Mouse (Mus musculus): Measurements from ENCODE around the gene Map2k5. TPM values are rescaled to one million over a fixed set of nuclear protein-coding genes. Genes with fewer than 3 reads are reported as not detected.

Gene Map2k5
- polyA plus RNA-seq, 1 experiment from 2014 or later, result 37.2 TPM

DNA sequence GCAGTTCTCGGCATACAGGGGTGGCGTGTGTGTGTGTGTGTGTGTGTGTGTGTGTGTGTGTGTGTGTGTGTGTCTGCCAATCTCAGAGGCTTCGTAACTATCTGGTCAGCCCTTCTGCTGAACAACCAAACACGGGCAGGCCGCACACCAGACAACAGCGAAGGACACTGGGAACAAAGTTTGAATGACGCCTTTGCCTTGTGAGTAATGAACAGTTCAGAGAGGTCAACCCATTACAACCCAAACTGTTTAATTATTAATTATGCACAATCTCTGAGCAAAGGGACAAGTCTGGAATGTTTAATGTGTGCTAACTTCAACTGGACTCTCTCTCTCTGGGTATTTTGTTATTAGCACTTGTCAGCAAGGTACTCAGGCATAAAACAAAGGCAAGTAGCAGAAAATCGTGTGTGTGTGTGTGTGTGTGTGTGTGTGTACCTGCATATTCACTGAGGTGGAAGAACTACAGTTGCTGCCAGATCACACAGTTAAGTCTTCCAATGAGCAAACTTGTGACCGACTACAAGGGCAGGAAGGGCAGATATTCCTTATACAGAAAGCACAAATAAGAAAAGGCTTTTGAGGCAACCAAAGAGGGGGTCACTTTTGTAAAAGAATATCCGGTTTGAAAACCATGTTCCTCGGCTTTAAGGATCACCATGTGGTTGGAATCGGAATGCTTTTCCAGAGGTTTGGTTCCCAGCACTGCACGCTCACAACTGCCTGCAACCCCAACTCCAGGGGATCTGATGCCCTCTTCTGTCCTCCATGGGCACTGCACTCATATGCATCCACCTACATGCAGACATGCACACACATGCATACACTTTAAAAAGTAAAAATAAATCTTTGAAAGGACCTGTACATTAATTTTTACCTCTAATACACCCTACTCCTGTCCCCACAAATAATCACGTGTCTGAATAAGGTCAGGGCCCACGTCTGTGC is 176.1 kb downstream of the Map2k5 start:
- Histone ChIP-seq H3K9me3 (0 out of 2 replicates have a peak, but pooled peaks cover 3% of the 10 kb centered on the region), H3K4me1 (peaks cover 19% of the 10 kb centered on the region), H3K4me3 (no peak overlapping the region), H3K36me3 (peaks cover 32% of the 10 kb centered on the region), H3K27ac (no peak overlapping the region), H3K9ac (no peak overlapping the region), H3K27me3 (no peaks in the 10 kb centered on the region), H3K4me2 (replicated peaks) (no peak overlapping the region)
- 94% methylated on average over 15 of the region's 15 CpGs for WGBS
- ATAC-seq (ENCODE audit: low FRiP score, low read depth), result no peak

DNA sequence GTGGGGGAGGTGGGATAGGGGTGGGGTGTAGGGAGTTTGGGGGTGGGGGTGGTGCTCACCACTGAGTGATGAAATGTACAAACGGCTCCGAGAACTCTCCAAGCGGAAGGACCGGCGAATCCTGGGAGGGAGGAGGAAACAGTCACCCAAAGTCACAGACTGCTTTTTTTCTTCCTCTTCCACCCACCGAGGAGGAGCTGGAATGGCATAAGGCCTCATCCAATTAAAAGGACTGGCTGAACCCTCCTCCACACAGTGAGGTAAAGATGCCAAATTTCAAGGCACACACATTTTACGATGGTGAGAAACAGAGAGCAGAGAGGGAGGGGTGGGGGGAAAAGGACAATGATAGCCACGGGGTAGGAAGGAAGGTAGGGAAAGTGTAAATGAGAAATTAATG is 180.4 kb downstream of the Map2k5 start:
- Histone ChIP-seq H3K4me3 (no peak overlapping the region), H3K9me3 (0 out of 2 replicates have a peak, but pooled peaks cover 3% of the 10 kb centered on the region), H3K4me1 (peaks cover 55% of the 10 kb centered on the region), H3K9ac (peak overlapping the region; percentile 2; the same call in 1 of the 2 replicates), H3K36me3 (peaks cover 22% of the 10 kb centered on the region), H3K4me2 (replicated peaks) (peak overlapping the region; percentile 29), H3K27me3 (no peaks in the 10 kb centered on the region), H3K27ac (no peak overlapping the region)
- 8% methylated on average over 8 of the region's 8 CpGs for WGBS
- ATAC-seq (ENCODE audit: low FRiP score, low read depth), result no peak

DNA sequence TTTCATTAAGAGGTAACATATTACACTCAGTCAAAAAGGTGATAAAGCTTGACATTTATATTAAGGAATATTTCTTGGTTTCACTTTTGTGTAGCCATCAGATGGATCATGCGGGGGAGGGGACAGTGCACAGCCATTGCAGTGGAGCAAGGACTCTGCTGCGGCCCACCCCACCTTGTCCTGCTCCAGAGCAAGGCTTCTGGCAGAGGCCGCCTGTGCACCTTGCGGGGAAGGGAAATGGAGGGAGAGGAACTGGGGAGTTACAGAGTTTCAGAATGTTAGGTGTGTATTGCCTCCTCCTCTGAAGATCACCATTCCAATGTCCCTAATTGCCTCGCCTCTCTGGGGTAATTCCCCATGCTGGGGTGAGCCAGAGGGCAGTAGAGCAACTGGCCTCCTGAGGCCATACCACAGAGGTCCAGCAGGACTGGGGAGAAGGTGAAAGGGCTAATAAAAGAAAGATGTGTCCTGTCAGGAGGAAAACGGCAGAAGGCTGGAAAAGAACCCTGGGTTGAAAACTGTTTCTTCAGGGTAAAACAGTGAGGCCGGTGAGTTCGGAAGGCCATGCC is 181.5 kb downstream of the Map2k5 start:
- peaks cover 11% of the 10 kb centered on the region for H3K36me3 ChIP-seq
- no peak overlapping the region for H3K4me3 ChIP-seq
- no peak overlapping the region for H3K27ac ChIP-seq
- peaks cover 55% of the 10 kb centered on the region for H3K4me1 ChIP-seq
- no peak for ATAC-seq (ENCODE audit: low FRiP score, low read depth)
- H3K9me3 ChIP-seq, result no peaks in the 10 kb centered on the region
- H3K27me3 ChIP-seq, result no peaks in the 10 kb centered on the region
- 26% methylated on average over 8 of the region's 8 CpGs for WGBS
- H3K4me2 ChIP-seq (replicated peaks), result no peak overlapping the region
- no peak overlapping the region for H3K9ac ChIP-seq

DNA sequence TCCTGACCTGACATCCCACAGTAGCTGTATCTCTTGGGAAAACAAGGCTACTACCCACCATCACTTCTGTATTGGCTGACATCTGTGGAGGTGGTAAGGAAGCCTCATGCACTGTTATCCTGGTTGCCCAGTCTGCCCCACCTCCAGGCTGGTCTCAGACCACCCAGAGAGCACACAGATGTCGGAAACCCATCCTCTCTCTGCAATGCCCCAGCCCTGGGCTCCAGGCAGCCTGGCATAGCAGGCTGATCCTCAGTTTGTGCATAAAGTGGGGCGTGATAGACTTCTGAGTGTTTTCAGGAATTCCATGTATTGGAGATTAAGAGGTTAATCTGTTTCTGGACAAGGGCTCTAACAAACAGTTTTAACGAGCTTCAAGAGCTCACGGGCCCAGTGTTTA is 182.2 kb downstream of the Map2k5 start:
- Histone ChIP-seq H3K9me3 (no peaks in the 10 kb centered on the region), H3K27me3 (no peaks in the 10 kb centered on the region), H3K36me3 (peaks cover 13% of the 10 kb centered on the region), H3K9ac (no peak overlapping the region), H3K4me3 (no peak overlapping the region), H3K4me1 (peaks cover 55% of the 10 kb centered on the region), H3K27ac (no peak overlapping the region), H3K4me2 (replicated peaks) (no peak overlapping the region)
- no peak for ATAC-seq (ENCODE audit: low FRiP score, low read depth)
- WGBS, result 24% methylated on average over 4 of the region's 4 CpGs

DNA sequence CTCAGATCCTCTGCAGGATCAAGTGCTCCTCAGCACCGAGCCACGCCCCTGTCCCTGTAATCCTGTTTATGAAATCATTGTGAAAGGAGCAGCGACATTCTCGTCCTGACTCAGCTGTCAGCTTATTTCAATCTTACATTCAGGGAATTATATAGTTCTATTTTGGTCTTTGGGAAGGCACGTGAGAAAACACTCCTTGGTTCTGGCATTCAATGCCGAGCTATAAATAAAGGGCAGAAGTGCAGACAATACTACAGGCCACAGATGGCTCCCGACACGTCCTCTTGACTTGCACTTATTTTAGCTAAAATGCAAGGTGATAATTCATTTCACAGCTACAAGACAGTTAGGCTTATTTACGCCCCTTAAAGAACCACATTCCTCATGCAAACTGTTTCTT is 182.9 kb downstream of the Map2k5 start:
- ATAC-seq (ENCODE audit: low FRiP score, low read depth), result 0 out of 2 replicates have a peak, but pooled peaks have one; percentile 24
- Histone ChIP-seq H3K4me1 (peaks cover 55% of the 10 kb centered on the region), H3K9ac (no peak overlapping the region), H3K9me3 (no peaks in the 10 kb centered on the region), H3K4me2 (replicated peaks) (no peak overlapping the region), H3K4me3 (no peak overlapping the region), H3K36me3 (peaks cover 19% of the 10 kb centered on the region), H3K27me3 (no peaks in the 10 kb centered on the region), H3K27ac (no peak overlapping the region)
- WGBS, result 44% methylated on average over 9 of the region's 9 CpGs

DNA sequence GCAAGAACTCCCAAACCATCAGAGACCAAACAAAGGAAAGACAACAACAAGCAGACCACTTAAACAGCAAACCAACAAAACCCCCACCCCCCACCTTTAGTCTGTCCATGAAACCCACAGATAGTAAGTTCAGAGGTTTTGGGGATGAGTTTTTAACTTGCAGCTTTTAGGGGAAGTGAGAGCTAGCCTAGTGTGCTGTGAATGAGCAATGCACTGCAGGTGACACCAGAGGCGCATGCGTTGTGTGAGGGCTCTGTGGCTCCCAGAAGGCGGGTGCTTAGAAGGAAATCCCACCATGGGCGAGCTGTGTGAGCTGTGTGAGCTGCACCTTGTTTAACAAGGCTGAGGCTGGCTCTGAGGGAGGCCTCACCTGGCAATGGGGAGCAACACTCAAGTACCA is 184.9 kb downstream of the Map2k5 start:
- 65% methylated on average over 4 of the region's 4 CpGs for WGBS
- H3K27ac ChIP-seq, result no peak overlapping the region
- ATAC-seq (ENCODE audit: low FRiP score, low read depth), result no peak
- no peaks in the 10 kb centered on the region for H3K9me3 ChIP-seq
- H3K27me3 ChIP-seq, result no peaks in the 10 kb centered on the region
- H3K9ac ChIP-seq, result no peak overlapping the region
- no peak overlapping the region for H3K4me2 ChIP-seq (replicated peaks)
- H3K36me3 ChIP-seq, result peaks cover 27% of the 10 kb centered on the region
- peaks cover 54% of the 10 kb centered on the region for H3K4me1 ChIP-seq
- H3K4me3 ChIP-seq, result no peak overlapping the region

DNA sequence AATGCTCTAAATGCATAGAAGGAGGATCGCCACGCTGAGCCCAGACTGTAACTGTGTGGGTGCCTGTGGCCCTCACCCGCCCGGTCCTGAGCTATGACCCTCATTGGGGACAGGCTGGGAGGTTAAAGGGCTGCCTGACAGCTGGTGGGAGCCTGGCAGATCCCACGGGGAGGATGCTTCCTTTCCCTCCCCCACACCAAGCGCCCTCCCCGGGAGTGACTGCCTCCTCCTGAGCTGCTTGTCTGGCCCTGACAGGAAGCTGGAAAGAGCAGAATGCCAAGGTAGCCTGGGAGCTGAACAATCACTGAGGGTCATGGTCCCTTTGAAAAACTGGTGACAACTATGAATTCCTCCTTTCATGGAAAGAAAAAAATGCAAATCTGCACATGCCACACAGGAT is 190.4 kb downstream of the Map2k5 start:
- H3K4me1 ChIP-seq, result peaks cover 33% of the 10 kb centered on the region
- H3K4me3 ChIP-seq, result no peak overlapping the region
- H3K36me3 ChIP-seq, result peaks cover 29% of the 10 kb centered on the region
- 0 out of 2 replicates have a peak overlapping the region, but pooled peaks have one; percentile 2 for H3K9ac ChIP-seq
- no peaks in the 10 kb centered on the region for H3K9me3 ChIP-seq
- H3K27ac ChIP-seq, result no peak overlapping the region
- no peak for ATAC-seq (ENCODE audit: low FRiP score, low read depth)
- H3K27me3 ChIP-seq, result peaks cover 6% of the 10 kb centered on the region; the same call in 1 of the 2 replicates
- WGBS, result 27% methylated on average over 7 of the region's 7 CpGs
- no peak overlapping the region for H3K4me2 ChIP-seq (replicated peaks)

DNA sequence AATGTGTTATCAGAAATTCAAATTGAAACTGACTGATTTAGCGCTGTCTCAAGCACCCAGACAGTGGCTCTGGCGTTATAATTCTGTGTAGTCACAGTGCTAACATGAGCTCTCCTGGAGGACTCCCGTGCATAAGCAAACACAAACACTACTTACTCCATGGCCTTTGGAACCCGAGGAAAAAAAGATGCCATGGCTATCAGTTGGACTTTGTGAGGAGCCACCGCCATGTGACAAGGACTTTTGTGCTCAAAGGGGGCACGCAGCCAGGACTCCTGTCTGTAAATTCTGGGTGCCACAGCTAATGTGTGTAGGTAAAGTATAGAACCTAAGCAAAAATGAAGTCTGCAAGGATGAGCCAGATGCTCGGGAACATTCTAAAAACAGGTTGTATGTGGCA is 192.5 kb downstream of the Map2k5 start:
- Histone ChIP-seq H3K27ac (no peak overlapping the region), H3K4me3 (no peak overlapping the region), H3K9me3 (no peaks in the 10 kb centered on the region), H3K4me1 (peaks cover 46% of the 10 kb centered on the region), H3K27me3 (peaks cover 6% of the 10 kb centered on the region; the same call in 1 of the 2 replicates), H3K9ac (no peak overlapping the region), H3K4me2 (replicated peaks) (no peak overlapping the region), H3K36me3 (peaks cover 23% of the 10 kb centered on the region)
- WGBS, result 88% methylated on average over 7 of the region's 7 CpGs
- no peak for ATAC-seq (ENCODE audit: low FRiP score, low read depth)

DNA sequence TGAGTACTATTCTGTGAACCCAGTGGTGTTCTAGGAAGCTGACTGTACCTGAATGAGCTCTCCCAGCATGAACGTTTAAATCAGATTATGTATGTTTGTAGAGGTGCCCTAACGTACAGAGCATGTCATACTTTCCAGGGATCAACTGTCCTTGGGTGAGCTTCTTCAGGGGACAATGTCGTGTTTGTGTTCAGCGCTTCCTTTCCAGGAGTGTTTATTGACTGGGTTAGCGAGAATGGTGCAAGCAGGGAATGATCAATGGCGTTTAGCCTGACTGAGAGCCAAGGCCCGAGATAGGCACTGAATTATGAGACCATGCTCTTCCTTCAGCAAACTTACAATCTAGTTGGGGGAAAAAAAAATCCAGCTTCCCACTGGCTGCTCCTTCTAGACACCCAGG is 193.8 kb downstream of the Map2k5 start:
- Histone ChIP-seq H3K4me3 (no peak overlapping the region), H3K36me3 (peaks cover 21% of the 10 kb centered on the region), H3K27ac (no peak overlapping the region), H3K9me3 (no peaks in the 10 kb centered on the region), H3K4me2 (replicated peaks) (no peak overlapping the region), H3K9ac (no peak overlapping the region), H3K4me1 (peaks cover 46% of the 10 kb centered on the region), H3K27me3 (peaks cover 9% of the 10 kb centered on the region; the same call in 1 of the 2 replicates)
- ATAC-seq (ENCODE audit: low FRiP score, low read depth), result no peak
- 62% methylated on average over 7 of the region's 7 CpGs for WGBS

DNA sequence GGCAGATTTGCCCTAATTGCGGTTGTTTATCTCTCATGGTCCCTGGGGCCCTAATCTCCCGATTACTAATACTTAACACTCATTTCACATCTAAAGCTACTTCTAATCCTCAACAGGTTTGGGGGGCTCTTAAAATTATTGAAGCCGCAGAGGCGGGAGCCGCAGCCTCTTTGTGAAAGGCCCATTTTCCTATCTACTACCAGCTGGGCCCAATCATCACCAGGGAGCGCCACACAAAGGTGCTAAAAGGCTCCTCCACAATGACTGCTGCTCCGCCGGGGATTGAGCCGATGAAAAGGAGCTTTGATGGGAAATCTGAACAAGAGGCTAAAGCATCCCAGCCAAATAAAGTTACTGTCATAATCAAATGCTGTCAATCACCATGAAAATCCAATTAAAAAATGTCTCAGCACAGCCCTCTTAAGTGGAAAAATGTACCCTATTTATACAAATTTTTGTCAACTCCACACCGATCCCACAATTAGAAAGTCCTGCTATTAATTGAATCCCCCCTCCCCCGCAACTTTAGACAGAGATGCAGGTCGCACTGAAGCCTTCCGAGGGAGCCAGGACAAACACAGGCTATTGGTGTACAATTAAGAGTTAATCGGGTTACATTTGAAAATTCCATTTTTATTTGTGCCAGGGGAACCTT is 195.3 kb downstream of the Map2k5 start:
- ATAC-seq (ENCODE audit: low FRiP score, low read depth), result no peak
- H3K4me2 ChIP-seq (replicated peaks), result 0 out of 2 replicates have a peak overlapping the region, but pooled peaks have one; percentile 4
- no peak overlapping the region for H3K9ac ChIP-seq
- no peak overlapping the region for H3K27ac ChIP-seq
- H3K9me3 ChIP-seq, result no peaks in the 10 kb centered on the region
- 25% methylated on average over 14 of the region's 14 CpGs for whole genome bisulfite sequencing
- H3K4me1 ChIP-seq, result peaks cover 36% of the 10 kb centered on the region
- H3K4me3 ChIP-seq, result no peak overlapping the region
- peaks cover 21% of the 10 kb centered on the region for H3K36me3 ChIP-seq
- H3K27me3 ChIP-seq, result peaks cover 9% of the 10 kb centered on the region; the same call in 1 of the 2 replicates

DNA sequence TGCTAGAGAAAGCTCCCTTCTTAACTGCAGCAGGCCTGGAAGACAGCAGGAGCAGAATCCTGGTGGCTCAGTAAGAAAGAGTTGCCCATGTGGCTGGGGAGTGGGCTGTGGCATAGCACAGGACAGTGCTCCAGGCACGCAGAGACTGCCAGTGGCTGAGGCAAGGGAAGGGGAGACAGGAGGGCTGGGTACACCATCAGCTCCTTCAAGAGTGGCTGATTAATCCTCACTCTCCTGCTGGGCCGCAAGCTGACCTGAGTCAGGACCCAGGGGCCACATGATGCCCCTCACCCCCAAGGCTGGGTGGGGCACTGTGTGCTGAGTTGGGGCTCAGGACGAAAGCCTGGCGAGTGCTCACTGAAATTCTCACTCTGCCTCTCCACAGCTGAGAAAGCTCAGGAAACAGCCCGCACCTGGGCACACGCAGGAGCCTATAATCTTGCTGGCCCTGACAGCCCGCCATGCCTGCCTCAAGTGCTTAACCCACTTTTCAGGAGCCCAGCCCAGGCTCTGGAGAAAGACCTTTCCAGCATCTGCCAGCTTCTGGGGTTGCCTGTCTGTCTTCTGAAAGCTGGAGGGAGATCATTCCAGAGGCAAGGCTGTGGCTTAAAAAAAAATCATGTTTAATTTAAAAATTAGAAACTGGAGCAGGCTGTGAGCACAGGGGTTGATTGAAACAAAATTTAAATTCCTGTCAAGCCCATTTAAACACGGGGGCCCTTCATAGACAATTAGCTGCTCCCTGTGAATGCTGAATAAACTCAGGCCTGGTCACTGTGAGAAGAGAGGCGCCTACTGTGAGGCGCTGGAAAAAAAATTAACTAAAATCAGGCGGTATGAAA is 196.1 kb downstream of the Map2k5 start:
- no peaks in the 10 kb centered on the region for H3K9me3 ChIP-seq
- no peak for ATAC-seq (ENCODE audit: low FRiP score, low read depth)
- H3K9ac ChIP-seq, result 0 out of 2 replicates have a peak overlapping the region, but pooled peaks have one; percentile 15
- no peak overlapping the region for H3K27ac ChIP-seq
- WGBS, result 43% methylated on average over 11 of the region's 11 CpGs
- no peak overlapping the region for H3K4me2 ChIP-seq (replicated peaks)
- H3K27me3 ChIP-seq, result peaks cover 9% of the 10 kb centered on the region; the same call in 1 of the 2 replicates
- no peak overlapping the region for H3K4me3 ChIP-seq
- peaks cover 21% of the 10 kb centered on the region for H3K36me3 ChIP-seq
- peaks cover 29% of the 10 kb centered on the region for H3K4me1 ChIP-seq
